Mouse (Mus musculus) embryonic facial prominence, embryonic 10.5 days (tissue): ENCODE data around the gene Nudt1. TPM values are rescaled to one million over a fixed set of nuclear protein-coding genes. Genes with fewer than 3 reads are reported as not detected.

Experiments
- DNase-seq: peaks from one replicate; pipeline ENCODE4 v3.0.0-alpha.2; 2017; ENCODE audit warnings: low spot score
- H3K27ac ChIP-seq: fragments of 300-500 bp; sonication (generic); replicated peaks from 2 replicates; pipeline ENCODE4 v1.5.1; 2016; ENCODE audit warnings: mild to moderate bottlenecking
- H3K27me3 ChIP-seq: fragments of 300-500 bp; sonication (generic); replicated peaks from 2 replicates; pipeline ENCODE4 v1.6.1; 2016; ENCODE audit warnings: low read depth, mild to moderate bottlenecking; ENCODE audit not compliant: poor library complexity, severe bottlenecking
- H3K36me3 ChIP-seq: fragments of 300-500 bp; sonication (generic); replicated peaks from 2 replicates; pipeline ENCODE4 v1.6.1; 2016; ENCODE audit warnings: mild to moderate bottlenecking, moderate library complexity
- H3K4me1 ChIP-seq: fragments of 300-500 bp; sonication (generic); 2 replicates; pipeline ENCODE4 v1.6.1; 2016
- H3K4me3 ChIP-seq: fragments of 300-500 bp; sonication (generic); 2 replicates; pipeline ENCODE4 v1.5.1; 2016; ENCODE audit warnings: mild to moderate bottlenecking, moderate library complexity
- H3K9me3 ChIP-seq: fragments of 300-500 bp; sonication (generic); 2 replicates; pipeline ENCODE4 v1.6.1; 2016; ENCODE audit warnings: mild to moderate bottlenecking
- WGBS: fragments of 180-500 bp; shearing (Covaris S2); methylation state at CpG from one replicate; pipeline ENCODE4 v1.1.7; 2016; 5-methylcytosine and 5-hydroxymethylcytosine counted together
- polyA plus RNA-seq: library from polyadenylated mRNA; unstranded; fragments of >200 nt; fragmentation: Nextera tagmentation; extraction: Ambion mirVana; gene quantifications from 2 replicates; pipeline ENCODE4 v1.2.1, GENCODE M21; 2016

Nudt1 gene
- polyA plus RNA-seq, 1 experiment from 2014 or later = 55.9 TPM

- no peak for DNase-seq
- no peaks in the 10 kb centered on the region for H3K27me3 ChIP-seq
- WGBS = 86% methylated on average over 2 of the region's 2 CpGs
- no peaks in the 10 kb centered on the region for H3K9me3 ChIP-seq
- H3K4me3 ChIP-seq = no peak overlapping the region
- no peaks in the 10 kb centered on the region for H3K36me3 ChIP-seq
- H3K4me1 ChIP-seq = peaks cover 24% of the 10 kb centered on the region
- no peak overlapping the region for H3K27ac ChIP-seq
Measured at GRCm38 (mm10) chr5:140373711-140374110, 52.3 kb downstream of the Nudt1 start.

- 88% methylated on average over 3 of the region's 3 CpGs for WGBS
Measured at GRCm38 (mm10) chr5:140374226-140374625, 52.8 kb downstream of the Nudt1 start.

GRCm38 (mm10) chr5:140375249-140375829, 53.9 kb downstream of the Nudt1 start:
- Histone ChIP-seq H3K9me3 (no peaks in the 10 kb centered on the region), H3K27ac (no peak overlapping the region), H3K4me1 (peaks cover 24% of the 10 kb centered on the region), H3K4me3 (no peak overlapping the region), H3K36me3 (peaks cover 7% of the 10 kb centered on the region), H3K27me3 (no peaks in the 10 kb centered on the region)
- WGBS = 92% methylated on average over 4 of the region's 4 CpGs
- DNase-seq = no peak

More at GRCm38 (mm10) chr5:140374226-140374625, 52.8 kb downstream of the Nudt1 start:
- Histone ChIP-seq H3K27ac (no peak overlapping the region), H3K4me1 (peaks cover 24% of the 10 kb centered on the region), H3K27me3 (no peaks in the 10 kb centered on the region), H3K9me3 (no peaks in the 10 kb centered on the region), H3K4me3 (no peak overlapping the region), H3K36me3 (no peaks in the 10 kb centered on the region)
- DNase-seq = no peak

GRCm38 (mm10) chr5:140378121-140378853, 56.8 kb downstream of the Nudt1 start:
- H3K36me3 ChIP-seq = peaks cover 13% of the 10 kb centered on the region
- H3K4me1 ChIP-seq = peaks cover 22% of the 10 kb centered on the region
- H3K9me3 ChIP-seq = no peaks in the 10 kb centered on the region
- WGBS = 95% methylated on average over 6 of the region's 6 CpGs
- no peaks in the 10 kb centered on the region for H3K27me3 ChIP-seq
- DNase-seq = no peak
- no peak overlapping the region for H3K27ac ChIP-seq
- no peak overlapping the region for H3K4me3 ChIP-seq

GRCm38 (mm10) chr5:140379299-140379698, 57.8 kb downstream of the Nudt1 start:
- Histone ChIP-seq H3K4me1 (peaks cover 25% of the 10 kb centered on the region), H3K27me3 (no peaks in the 10 kb centered on the region), H3K9me3 (no peaks in the 10 kb centered on the region), H3K4me3 (no peak overlapping the region), H3K27ac (no peak overlapping the region), H3K36me3 (peaks cover 13% of the 10 kb centered on the region)
- 80% methylated on average over 6 of the region's 6 CpGs for whole genome bisulfite sequencing
- DNase-seq = no peak

GRCm38 (mm10) chr5:140381156-140381555, 59.7 kb downstream of the Nudt1 start:
- H3K4me3 ChIP-seq = no peak overlapping the region
- H3K27me3 ChIP-seq = no peaks in the 10 kb centered on the region
- 92% methylated on average over 7 of the region's 7 CpGs for WGBS
- H3K36me3 ChIP-seq = peaks cover 13% of the 10 kb centered on the region
- peaks cover 26% of the 10 kb centered on the region for H3K4me1 ChIP-seq
- DNase-seq = no peak
- H3K9me3 ChIP-seq = no peaks in the 10 kb centered on the region
- no peak overlapping the region for H3K27ac ChIP-seq

GRCm38 (mm10) chr5:140382688-140383087, 61.2 kb downstream of the Nudt1 start:
- Histone ChIP-seq H3K4me1 (peaks cover 37% of the 10 kb centered on the region), H3K4me3 (no peak overlapping the region), H3K9me3 (no peaks in the 10 kb centered on the region), H3K27ac (peak overlapping the region; percentile 52; the same call in 1 of the 2 replicates), H3K36me3 (peaks cover 13% of the 10 kb centered on the region), H3K27me3 (no peaks in the 10 kb centered on the region)
- no peak for DNase-seq
- 95% methylated on average over 6 of the region's 6 CpGs for WGBS

GRCm38 (mm10) chr5:140383559-140383958, 62.1 kb downstream of the Nudt1 start:
- Histone ChIP-seq H3K4me1 (peaks cover 45% of the 10 kb centered on the region), H3K36me3 (peaks cover 13% of the 10 kb centered on the region), H3K4me3 (peak overlapping the region; percentile 27; the same call in 1 of the 2 replicates), H3K27ac (peak overlapping the region; percentile 87), H3K9me3 (no peaks in the 10 kb centered on the region), H3K27me3 (no peaks in the 10 kb centered on the region)
- WGBS = 10% methylated on average over 7 of the region's 7 CpGs
- DNase-seq = peak; percentile 66

- Histone ChIP-seq H3K9me3 (no peaks in the 10 kb centered on the region), H3K4me1 (peaks cover 52% of the 10 kb centered on the region), H3K36me3 (peaks cover 13% of the 10 kb centered on the region), H3K27me3 (no peaks in the 10 kb centered on the region), H3K4me3 (no peak overlapping the region), H3K27ac (peak overlapping the region; percentile 87)
- DNase-seq = no peak
- WGBS = 93% methylated on average over 1 of the region's 1 CpGs
Measured at GRCm38 (mm10) chr5:140384462-140384861, 63.0 kb downstream of the Nudt1 start.

GRCm38 (mm10) chr5:140387236-140387635, 65.8 kb downstream of the Nudt1 start:
- Histone ChIP-seq H3K36me3 (no peaks in the 10 kb centered on the region), H3K27me3 (no peaks in the 10 kb centered on the region), H3K4me1 (peaks cover 51% of the 10 kb centered on the region), H3K9me3 (no peaks in the 10 kb centered on the region), H3K27ac (no peak overlapping the region), H3K4me3 (peak overlapping the region; percentile 75; the same call in 1 of the 2 replicates)
- DNase-seq = no peak
- 86% methylated on average over 7 of the region's 7 CpGs for WGBS

Other genes starting within 250 kb of the Nudt1 start
- 63.5 and 63.9 TPM in 2 replicates for gene Mad1l1, start 104 bp upstream of the Nudt1 start, polyA plus RNA-seq
- 22.1 and 25.1 TPM in 2 replicates for gene Mrm2, start 10.2 kb downstream of the Nudt1 start, polyA plus RNA-seq
- 26.3 and 27.7 TPM in 2 replicates for gene Snx8, start 67.6 kb downstream of the Nudt1 start, polyA plus RNA-seq
- 167 and 183 TPM in 2 replicates for gene Eif3b, start 97.7 kb downstream of the Nudt1 start, polyA plus RNA-seq
- gene Gm4869, start 124.0 kb downstream of the Nudt1 start, polyA plus RNA-seq = not detected in 2 replicates
- 15.7 and 16.8 TPM in 2 replicates for gene Chst12, start 183.9 kb downstream of the Nudt1 start, polyA plus RNA-seq
- gene Grifin, start 243.4 kb downstream of the Nudt1 start, polyA plus RNA-seq = not detected in 2 replicates